Mouse (Mus musculus): Measurements from ENCODE around the gene Iqcb1.

Iqcb1 gene

GRCm38 (mm10) chr16:36875276-36875851 lies 47.2 kb downstream of the Iqcb1 start:
- no peak for DNase-seq (ENCODE audit: low spot score in 2 of 2)

GRCm38 (mm10) chr16:36877316-36877715 lies 49.1 kb downstream of the Iqcb1 start:
- peak in 1 of 2 experiments; percentile 53 for DNase-seq (ENCODE audit: low spot score in 2 of 2)

DNA sequence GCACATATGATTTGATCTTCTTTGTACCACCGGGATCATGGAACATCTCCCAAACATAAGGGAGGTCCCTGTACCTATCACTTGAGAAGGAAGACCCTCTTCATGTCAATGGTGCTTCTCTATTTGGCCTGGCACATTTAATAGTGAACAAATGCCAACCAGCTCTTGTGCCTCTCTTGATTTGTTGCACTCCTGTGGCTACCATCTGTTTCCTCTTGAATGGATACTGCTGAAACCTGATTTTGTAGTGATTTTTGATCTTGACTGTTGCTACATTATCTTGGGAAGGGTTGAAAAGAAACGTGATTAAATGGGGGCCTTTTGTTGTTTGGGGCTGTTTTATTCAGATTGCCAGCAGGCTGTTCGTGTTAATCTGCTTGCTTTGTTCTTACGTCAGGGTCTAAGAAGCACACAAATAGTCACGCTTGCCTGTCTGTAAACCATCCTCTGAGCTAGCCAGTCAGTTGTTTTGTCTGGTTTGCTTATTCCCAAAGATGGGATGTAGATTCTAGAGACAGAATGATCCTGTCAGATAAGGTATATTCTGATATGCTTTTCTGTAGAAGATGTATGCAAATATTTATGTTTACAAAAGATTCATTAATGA lies 54.7 kb downstream of the Iqcb1 start:
- DNase-seq (ENCODE audit: low spot score in 2 of 2) = no peak

DNA sequence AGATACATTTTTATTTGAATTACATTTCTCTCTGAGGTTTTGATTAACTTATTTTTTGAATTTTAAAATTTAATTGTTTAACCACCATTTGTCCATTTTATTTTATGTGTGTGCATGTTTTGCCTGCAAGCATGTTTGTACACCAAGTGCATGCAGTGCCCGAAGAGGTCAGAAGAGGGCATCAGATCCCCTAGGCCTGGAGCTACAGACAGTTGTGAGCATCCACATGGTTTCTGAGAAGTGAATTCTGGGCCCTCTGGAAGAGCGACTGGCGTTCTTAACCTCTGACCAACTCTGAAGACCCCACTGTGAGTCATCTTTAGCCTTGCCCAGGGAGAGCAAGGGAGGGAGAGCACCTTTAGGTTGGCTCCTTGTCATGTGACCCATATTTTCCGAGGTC lies 56.7 kb downstream of the Iqcb1 start:
- DNase-seq (ENCODE audit: low spot score in 2 of 2) = peak; percentile 69 to 85

DNA sequence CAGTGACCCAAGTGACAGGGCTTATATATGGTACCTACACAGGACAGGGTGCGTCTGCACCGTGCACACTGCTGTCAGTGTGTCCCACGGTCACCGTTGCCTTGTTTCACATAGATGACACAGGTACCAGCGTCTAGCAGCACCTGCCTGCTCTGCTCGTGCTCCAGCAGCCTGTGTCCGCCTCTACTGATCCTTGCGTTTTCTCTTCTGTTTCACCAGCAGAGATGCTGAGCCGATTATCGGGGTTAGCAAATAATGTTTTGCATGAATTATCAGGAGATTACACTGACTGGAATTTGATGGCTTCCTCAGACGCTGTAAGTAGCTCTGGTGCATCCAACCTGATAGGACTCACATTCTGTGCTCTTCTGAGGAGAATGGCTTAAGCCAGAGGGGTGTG lies 57.7 kb downstream of the Iqcb1 start:
- DNase-seq (ENCODE audit: low spot score in 2 of 2) = no peak

DNA sequence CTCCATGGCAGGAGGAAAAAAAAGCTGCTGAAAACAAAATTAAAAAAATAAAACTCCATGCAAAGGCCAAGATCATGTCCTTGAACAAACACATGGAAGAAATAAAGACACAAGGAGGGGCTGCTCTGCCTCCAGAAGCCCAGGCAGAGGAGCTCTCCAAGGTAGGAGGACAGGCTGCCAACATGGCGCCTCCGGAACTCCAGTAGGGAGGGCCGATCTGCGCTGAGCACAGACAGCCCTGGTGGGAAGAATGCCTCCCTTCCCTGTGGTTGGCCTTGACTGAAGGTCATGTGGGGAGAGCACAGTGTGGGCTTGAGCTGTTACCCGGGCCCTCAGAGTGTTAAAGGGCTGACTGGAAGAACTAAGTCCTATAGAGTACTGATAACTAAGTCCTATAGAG lies 59.4 kb downstream of the Iqcb1 start:
- DNase-seq (ENCODE audit: low spot score in 2 of 2) = no peak

- DNase-seq (ENCODE audit: low spot score in 2 of 2) = peak; percentile 37 to 65
Measured at GRCm38 (mm10) chr16:36890559-36890958, 62.4 kb downstream of the Iqcb1 start.

GRCm38 (mm10) chr16:36891415-36891814 lies 63.2 kb downstream of the Iqcb1 start:
- DNase-seq (ENCODE audit: low spot score in 2 of 2) = peak in 1 of 2 experiments; percentile 46

GRCm38 (mm10) chr16:36893317-36893716 lies 65.1 kb downstream of the Iqcb1 start:
- DNase-seq (ENCODE audit: low spot score in 2 of 2) = no peak

DNA sequence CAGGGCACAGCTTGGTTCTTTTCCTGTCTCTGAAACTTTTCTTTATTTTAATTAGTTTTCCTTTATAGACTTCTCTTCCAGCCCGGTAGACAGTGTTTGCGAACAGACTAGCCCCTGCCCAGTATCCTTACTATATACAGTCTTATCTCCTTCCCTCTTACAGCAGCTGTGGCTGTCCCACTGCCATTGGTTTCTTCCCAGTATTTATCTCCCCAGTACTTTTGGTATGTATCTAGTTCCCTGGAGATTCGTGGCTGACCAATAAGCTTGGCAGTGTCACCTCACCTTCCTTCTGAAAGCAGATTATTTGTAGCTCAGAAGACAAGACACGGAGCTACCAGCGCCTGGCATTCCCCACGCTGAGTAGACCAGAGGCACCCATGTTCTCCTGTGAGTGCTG lies 68.5 kb downstream of the Iqcb1 start:
- no peak for DNase-seq (ENCODE audit: low spot score in 2 of 2)

DNA sequence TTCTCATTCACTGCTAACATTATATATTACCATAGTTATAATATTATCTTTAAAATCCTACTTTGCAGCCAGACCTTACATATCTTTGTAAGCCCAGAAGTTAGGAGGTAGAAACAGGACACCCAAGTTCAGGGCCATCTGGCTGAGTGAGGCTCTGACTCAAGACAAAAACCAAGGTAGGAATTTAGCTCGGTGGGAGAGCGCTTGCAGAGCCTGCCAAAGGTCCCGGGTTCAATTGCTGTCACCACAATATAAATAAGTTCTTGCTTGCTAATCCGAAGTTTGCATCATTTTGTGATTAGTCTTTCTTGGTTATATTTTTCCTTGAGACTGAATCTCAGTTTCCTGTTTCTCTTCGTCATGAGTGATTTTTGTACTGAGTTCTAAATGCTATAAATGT lies 75.0 kb downstream of the Iqcb1 start:
- DNase-seq (ENCODE audit: low spot score in 2 of 2) = no peak

DNA sequence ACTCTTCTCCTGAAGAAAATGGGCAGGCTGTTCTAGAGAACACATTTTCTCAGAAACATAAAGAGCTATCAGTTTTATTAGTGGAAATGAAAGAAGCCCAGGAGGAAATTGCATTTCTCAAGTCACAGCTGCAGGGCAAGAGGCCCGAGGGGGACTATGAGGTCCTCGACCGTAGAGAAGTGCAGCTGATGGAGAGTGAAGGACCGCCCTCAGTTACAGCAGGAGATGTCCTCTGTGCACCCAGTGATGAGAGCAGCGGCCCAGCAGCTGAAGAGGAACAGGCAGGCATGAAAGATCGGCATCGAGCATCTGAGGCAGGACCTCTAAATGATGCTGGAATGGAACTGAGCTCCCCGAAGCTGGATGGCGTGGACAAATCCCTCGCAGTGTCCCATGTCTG lies 83.7 kb downstream of the Iqcb1 start:
- DNase-seq (ENCODE audit: low spot score in 2 of 2) = no peak

GRCm38 (mm10) chr16:36912311-36912710 lies 84.1 kb downstream of the Iqcb1 start:
- DNase-seq (ENCODE audit: low spot score in 2 of 2) = no peak

DNA sequence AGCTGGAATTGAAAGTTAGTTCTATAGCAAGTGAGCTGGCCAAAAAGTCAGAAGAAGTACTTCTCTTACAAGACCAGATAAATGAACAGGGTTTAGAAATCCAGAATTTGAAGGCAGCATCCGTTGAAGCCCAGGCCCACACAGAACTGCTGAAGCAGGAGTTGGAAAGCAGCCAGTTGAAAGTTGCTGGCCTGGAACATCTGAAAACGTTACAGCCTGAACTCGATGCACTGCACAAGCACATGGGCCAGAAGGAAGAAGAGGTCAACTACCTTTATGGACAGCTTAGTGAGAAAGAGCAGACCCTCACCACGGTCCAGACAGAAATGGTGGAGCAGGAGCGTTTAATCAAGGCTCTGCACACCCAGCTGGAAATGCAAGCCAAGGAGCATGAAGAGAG lies 86.0 kb downstream of the Iqcb1 start:
- no peak for DNase-seq (ENCODE audit: low spot score in 2 of 2)

- no peak for DNase-seq (ENCODE audit: low spot score in 2 of 2)
Measured at GRCm38 (mm10) chr16:36918505-36918904, 90.3 kb downstream of the Iqcb1 start.

- DNase-seq (ENCODE audit: low spot score in 2 of 2) = no peak
Measured at GRCm38 (mm10) chr16:36920410-36920809, 92.2 kb downstream of the Iqcb1 start.

GRCm38 (mm10) chr16:36921067-36921613 lies 93.0 kb downstream of the Iqcb1 start:
- no peak for DNase-seq (ENCODE audit: low spot score in 2 of 2)

DNA sequence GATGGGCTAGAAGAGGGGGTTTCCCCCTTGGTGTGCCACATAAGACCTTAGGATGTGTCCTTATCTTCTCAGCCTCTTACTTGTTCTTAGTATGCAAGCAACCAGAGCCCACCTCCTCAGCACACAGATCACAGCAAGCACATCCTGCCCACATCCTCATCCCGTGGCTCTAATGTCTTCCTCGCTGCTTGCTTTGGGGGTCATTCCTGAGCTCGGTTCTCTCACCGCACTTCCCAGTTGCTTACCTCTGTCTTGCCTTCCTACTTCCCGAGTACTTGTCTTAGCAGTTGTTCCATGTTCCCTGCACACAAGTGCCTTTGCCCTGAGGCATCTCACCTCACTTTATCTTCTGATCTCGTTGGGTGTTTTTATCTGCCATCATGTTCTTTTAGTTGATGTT lies 93.8 kb downstream of the Iqcb1 start:
- no peak for DNase-seq (ENCODE audit: low spot score in 2 of 2)
